Mouse (Mus musculus): ENCODE results near the gene Snap91.

- TF ChIP-seq POLR2A (IDR thresholded peaks at IDR 0.05; ENCODE audit: insufficient read depth, low read depth, low read length) (no peak), CTCF (IDR thresholded peaks at IDR 0.05) (no peak)
Measured at GRCm38 (mm10) chr9:86799099-86799498, 81.4 kb downstream of the Snap91 start.

Data from heart, adult 2 months (tissue).